Mouse (Mus musculus) intestine, embryonic 15.5 days (tissue): ENCODE measurements at regions not wholly inside any gene's neighbourhood (a gene's known extent, or its start where the extent isn't known, plus 50 kb on each side); places are given as distances from the start of the nearest gene placed in this dataset.
A peak's percentile ranks its signal among the peaks of the same experiment; 100 is the strongest.
"Not testable (repeated sequence)": the region's sequence is repeated elsewhere in the genome, so short reads cannot be mapped to it uniquely, and the experiment has no call there.

ENCODE experiments used
- ATAC-seq: fragments of 200-750 bp; cut with Nextera tagmentation; 2 replicates; pipeline ENCODE4 v1.8.0; 2017; ENCODE audit warnings: moderate TSS enrichment, moderate library complexity
- H3K27ac ChIP-seq: fragments of 300-500 bp; sonication (generic); 2 replicates; pipeline ENCODE4 v1.5.1; 2015; ENCODE audit warnings: mild to moderate bottlenecking, inconsistent platforms
- H3K27me3 ChIP-seq: fragments of 300-500 bp; sonication (generic); replicated peaks from 2 replicates; pipeline ENCODE4 v1.6.1; 2015; ENCODE audit warnings: inconsistent platforms
- H3K36me3 ChIP-seq: fragments of 300-500 bp; sonication (generic); 2 replicates; pipeline ENCODE4 v1.6.1; 2015; ENCODE audit warnings: inconsistent platforms
- H3K4me1 ChIP-seq: fragments of 300-500 bp; sonication (generic); replicated peaks from 2 replicates; pipeline ENCODE4 v1.6.1; 2015; ENCODE audit warnings: inconsistent platforms
- H3K4me2 ChIP-seq: fragments of 300-500 bp; sonication (generic); replicated peaks from 2 replicates; pipeline ENCODE4 v1.6.1; 2015; ENCODE audit warnings: mild to moderate bottlenecking, inconsistent platforms
- H3K4me3 ChIP-seq: fragments of 300-500 bp; sonication (generic); replicated peaks from 2 replicates; pipeline ENCODE4 v1.5.1; 2015; ENCODE audit warnings: inconsistent platforms
- H3K9ac ChIP-seq: fragments of 300-500 bp; sonication (generic); 2 replicates; pipeline ENCODE4 v1.6.1; 2015; ENCODE audit warnings: inconsistent platforms
- H3K9me3 ChIP-seq: fragments of 300-500 bp; sonication (generic); 2 replicates; pipeline ENCODE4 v1.6.1; 2016; ENCODE audit warnings: inconsistent platforms
- WGBS: fragments of 180-500 bp; shearing (Covaris S2); methylation state at CpG from one replicate; pipeline ENCODE4 v1.1.7; 2015; 5-methylcytosine and 5-hydroxymethylcytosine counted together

- Histone ChIP-seq H3K36me3 (no peaks in the 10 kb centered on the region), H3K27ac (no peak overlapping the region), H3K9ac (no peak overlapping the region), H3K27me3 (0 out of 2 replicates have a peak, but pooled peaks cover 2% of the 10 kb centered on the region), H3K4me2 (no peak overlapping the region), H3K4me3 (no peak overlapping the region), H3K4me1 (0 out of 2 replicates have a peak, but pooled peaks cover 4% of the 10 kb centered on the region), H3K9me3 (no peaks in the 10 kb centered on the region)
- WGBS = 76% methylated on average over 9 of the region's 9 CpGs
- ATAC-seq = no peak
These were observed 117.4 kb downstream of the Pmp22 start for GRCm38 (mm10) chr11:63246052-63246661.

- no peaks in the 10 kb centered on the region for H3K9me3 ChIP-seq
- peaks cover 20% of the 10 kb centered on the region for H3K4me1 ChIP-seq
- H3K27ac ChIP-seq = no peak overlapping the region
These were observed 123.5 kb downstream of the Pmp22 start for GRCm38 (mm10) chr11:63252012-63252856.

GRCm38 (mm10) chr11:63252968-63253602 lies 124.3 kb downstream of the Pmp22 start:
- H3K27ac ChIP-seq = peak overlapping the region; percentile 6; the same call in 1 of the 2 replicates
- H3K9me3 ChIP-seq = no peaks in the 10 kb centered on the region
- H3K4me1 ChIP-seq = peaks cover 20% of the 10 kb centered on the region
- H3K36me3 ChIP-seq = no peaks in the 10 kb centered on the region
- H3K9ac ChIP-seq = no peak overlapping the region
- no peak overlapping the region for H3K4me3 ChIP-seq
- no peak overlapping the region for H3K4me2 ChIP-seq
- ATAC-seq = peak; percentile 71
- peaks cover 5% of the 10 kb centered on the region; the same call in 1 of the 2 replicates for H3K27me3 ChIP-seq
- 4% methylated on average over 5 of the region's 5 CpGs for WGBS

More at GRCm38 (mm10) chr11:63252012-63252856, 123.5 kb downstream of the Pmp22 start:
- H3K36me3 ChIP-seq = no peaks in the 10 kb centered on the region
- H3K27me3 ChIP-seq = peaks cover 5% of the 10 kb centered on the region; the same call in 1 of the 2 replicates
- H3K9ac ChIP-seq = no peak overlapping the region
- H3K4me2 ChIP-seq = no peak overlapping the region
- no peak for ATAC-seq
- 31% methylated on average over 8 of the region's 8 CpGs for WGBS
- H3K4me3 ChIP-seq = no peak overlapping the region

- no peaks in the 10 kb centered on the region for H3K9me3 ChIP-seq
- H3K9ac ChIP-seq = no peak overlapping the region; the same call in 1 of the 2 replicates
- no peak for ATAC-seq
- H3K4me1 ChIP-seq = no peaks in the 10 kb centered on the region
- no peak overlapping the region for H3K27ac ChIP-seq
- H3K4me2 ChIP-seq = peak overlapping the region; percentile 41
- no peak overlapping the region; the same call in 1 of the 2 replicates for H3K4me3 ChIP-seq
- 0 out of 2 replicates have a peak, but pooled peaks cover 7% of the 10 kb centered on the region for H3K27me3 ChIP-seq
- H3K36me3 ChIP-seq = no peaks in the 10 kb centered on the region
- WGBS = 39% methylated on average over 9 of the region's 9 CpGs
These were observed 135.8 kb downstream of the Pmp22 start for GRCm38 (mm10) chr11:63264432-63265061.

- not testable (repeated sequence) for H3K9me3 ChIP-seq, H3K36me3 ChIP-seq, H3K9ac ChIP-seq, H3K27ac ChIP-seq, H3K4me3 ChIP-seq, H3K4me1 ChIP-seq, H3K4me2 ChIP-seq, H3K27me3 ChIP-seq, ATAC-seq
- WGBS = 86% methylated on average over 2 of the region's 2 CpGs
These were observed 137.5 kb downstream of the Pmp22 start for GRCm38 (mm10) chr11:63266290-63266689.

GRCm38 (mm10) chr11:63276641-63277040 lies 147.9 kb downstream of the Pmp22 start:
- no peak overlapping the region for H3K27ac ChIP-seq
- no peaks in the 10 kb centered on the region for H3K4me1 ChIP-seq
- H3K9me3 ChIP-seq = no peaks in the 10 kb centered on the region
- no peak overlapping the region for H3K4me3 ChIP-seq
- 79% methylated on average over 5 of the region's 5 CpGs for WGBS
- H3K27me3 ChIP-seq = no peaks in the 10 kb centered on the region
- H3K9ac ChIP-seq = no peak overlapping the region
- H3K36me3 ChIP-seq = no peaks in the 10 kb centered on the region
- no peak for ATAC-seq
- H3K4me2 ChIP-seq = no peak overlapping the region

GRCm38 (mm10) chr11:63281839-63282238 lies 153.1 kb downstream of the Pmp22 start:
- Histone ChIP-seq H3K4me2 (no peak overlapping the region), H3K27ac (no peak overlapping the region), H3K9ac (no peak overlapping the region), H3K9me3 (no peaks in the 10 kb centered on the region), H3K36me3 (no peaks in the 10 kb centered on the region), H3K4me1 (no peaks in the 10 kb centered on the region), H3K27me3 (no peaks in the 10 kb centered on the region), H3K4me3 (no peak overlapping the region)
- WGBS = 87% methylated on average over 5 of the region's 5 CpGs
- ATAC-seq = no peak

- H3K4me1 ChIP-seq = no peaks in the 10 kb centered on the region
- no peaks in the 10 kb centered on the region for H3K9me3 ChIP-seq
- no peak overlapping the region for H3K4me3 ChIP-seq
- no peak overlapping the region for H3K4me2 ChIP-seq
- no peak overlapping the region for H3K9ac ChIP-seq
- no peak for ATAC-seq
- H3K36me3 ChIP-seq = no peaks in the 10 kb centered on the region
- WGBS = 77% methylated on average over 10 of the region's 10 CpGs
- no peaks in the 10 kb centered on the region for H3K27me3 ChIP-seq
- no peak overlapping the region for H3K27ac ChIP-seq
These were observed 153.8 kb downstream of the Pmp22 start for GRCm38 (mm10) chr11:63282541-63282940.

GRCm38 (mm10) chr11:63286026-63286425 lies 157.2 kb downstream of the Pmp22 start:
- H3K9me3 ChIP-seq = no peaks in the 10 kb centered on the region
- H3K36me3 ChIP-seq = no peaks in the 10 kb centered on the region
- H3K27ac ChIP-seq = no peak overlapping the region
- no peak overlapping the region for H3K4me2 ChIP-seq
- WGBS = 78% methylated on average over 2 of the region's 2 CpGs
- no peak for ATAC-seq
- no peaks in the 10 kb centered on the region for H3K4me1 ChIP-seq
- H3K4me3 ChIP-seq = no peak overlapping the region
- H3K27me3 ChIP-seq = no peaks in the 10 kb centered on the region
- no peak overlapping the region for H3K9ac ChIP-seq

GRCm38 (mm10) chr11:63287766-63288165 lies 159.0 kb downstream of the Pmp22 start:
- Histone ChIP-seq H3K4me2 (no peak overlapping the region), H3K9ac (no peak overlapping the region), H3K4me1 (no peaks in the 10 kb centered on the region), H3K4me3 (no peak overlapping the region), H3K9me3 (no peaks in the 10 kb centered on the region), H3K27me3 (no peaks in the 10 kb centered on the region), H3K36me3 (no peaks in the 10 kb centered on the region), H3K27ac (no peak overlapping the region)
- no peak for ATAC-seq
- 74% methylated on average over 2 of the region's 2 CpGs for WGBS

GRCm38 (mm10) chr11:63290618-63291017 lies 161.8 kb downstream of the Pmp22 start:
- H3K4me2 ChIP-seq = no peak overlapping the region
- no peaks in the 10 kb centered on the region for H3K36me3 ChIP-seq
- no peaks in the 10 kb centered on the region for H3K27me3 ChIP-seq
- no peak overlapping the region for H3K4me3 ChIP-seq
- no peak overlapping the region for H3K9ac ChIP-seq
- WGBS = 79% methylated on average over 13 of the region's 13 CpGs
- ATAC-seq = no peak
- H3K4me1 ChIP-seq = no peaks in the 10 kb centered on the region
- H3K9me3 ChIP-seq = no peaks in the 10 kb centered on the region
- H3K27ac ChIP-seq = no peak overlapping the region

GRCm38 (mm10) chr11:63293485-63293884 lies 164.7 kb downstream of the Pmp22 start:
- H3K4me3 ChIP-seq = no peak overlapping the region
- H3K9me3 ChIP-seq = no peaks in the 10 kb centered on the region
- no peak overlapping the region for H3K27ac ChIP-seq
- H3K4me1 ChIP-seq = no peaks in the 10 kb centered on the region
- H3K9ac ChIP-seq = no peak overlapping the region
- WGBS = 81% methylated on average over 4 of the region's 4 CpGs
- no peaks in the 10 kb centered on the region for H3K36me3 ChIP-seq
- ATAC-seq = no peak
- H3K27me3 ChIP-seq = no peaks in the 10 kb centered on the region
- no peak overlapping the region for H3K4me2 ChIP-seq
